Mouse (Mus musculus) MEL (cell line): ENCODE measurements around the gene Ripor2. TPM values are rescaled to one million over a fixed set of nuclear protein-coding genes. Genes with fewer than 3 reads are reported as not detected.

ENCODE experiments used
- DNase-seq: peaks from one replicate; pipeline ENCODE4 v3.0.0; 2011; ENCODE audit warnings: low read depth, low spot score
- H3K27ac ChIP-seq: 2 replicates; pipeline ENCODE4 v1.5.1; 2012; ENCODE audit warnings: low read depth, mild to moderate bottlenecking, control low read depth, low read length, moderate library complexity; ENCODE audit not compliant: control insufficient read depth
- H3K27me3 ChIP-seq, 2 experiments: fragments of 150-350 bp in 1 of 2; sonication (generic) in 1 of 2; 2 replicates each; pipeline ENCODE4 v1.6.1; 2012; ENCODE audit warnings: low read length in 2 of 2, mild to moderate bottlenecking in 2 of 2, improper control_type of control experiment in 1 of 2, moderate library complexity in 1 of 2; ENCODE audit not compliant: insufficient read depth in 2 of 2, control insufficient read depth in 1 of 2
- H3K36me3 ChIP-seq, 2 experiments: 2 replicates each; pipeline ENCODE4 v1.6.1; 2012 to 2014; ENCODE audit warnings: low read length in 2 of 2, improper control_type of control experiment in 1 of 2, inconsistent platforms in 1 of 2, mild to moderate bottlenecking in 1 of 2; ENCODE audit not compliant: insufficient read depth in 2 of 2, control insufficient read depth in 1 of 2
- H3K4me1 ChIP-seq, 2 experiments: fragments of 150-350 bp in 1 of 2; sonication (generic) in 1 of 2; 2 replicates each; pipeline ENCODE4 v1.6.1; 2012; ENCODE audit warnings: low read length in 2 of 2, improper control_type of control experiment in 1 of 2, mild to moderate bottlenecking in 1 of 2; ENCODE audit not compliant: insufficient read depth in 2 of 2, control insufficient read depth in 1 of 2
- H3K4me3 ChIP-seq, 2 experiments: fragments of 150-350 bp in 1 of 2; sonication (generic) in 1 of 2; 2 replicates each; pipeline ENCODE4 v1.5.1; 2012; ENCODE audit warnings: low read depth in 2 of 2, low read length in 2 of 2, mild to moderate bottlenecking in 2 of 2, moderate library complexity in 2 of 2, control low read depth in 1 of 2, improper control_type of control experiment in 1 of 2; ENCODE audit not compliant: control insufficient read depth in 1 of 2, insufficient read depth in 1 of 2
- H3K79me2 ChIP-seq: 2 replicates; pipeline ENCODE4 v1.6.1; 2012; ENCODE audit warnings: mild to moderate bottlenecking, low read length, moderate library complexity; ENCODE audit not compliant: control insufficient read depth, poor library complexity, insufficient read depth
- H3K9ac ChIP-seq: 2 replicates; pipeline ENCODE4 v1.6.1; 2012; ENCODE audit warnings: low read depth, mild to moderate bottlenecking, control low read depth, low read length, moderate library complexity; ENCODE audit not compliant: control insufficient read depth, poor library complexity, severe bottlenecking
- H3K9me3 ChIP-seq: fragments of 150-350 bp; sonication (generic); replicated peaks from 2 replicates; pipeline ENCODE4 v1.6.1; 2012; ENCODE audit warnings: mild to moderate bottlenecking, low read length, improper control_type of control experiment, moderate library complexity; ENCODE audit not compliant: insufficient read depth
- CHD1 ChIP-seq: IDR thresholded peaks from 2 replicates; pipeline ENCODE4 v1.6.1; 2012; ENCODE audit warnings: low read depth, mild to moderate bottlenecking, inconsistent platforms, low read length, improper control_type of control experiment
- CTCF ChIP-seq, 3 experiments: IDR thresholded peaks in 2 of 3; conservative IDR thresholded peaks in 1 of 3; 2 replicates each; pipeline ENCODE4 v1.5.1; 2011 to 2012; ENCODE audit warnings: low read length in 3 of 3, low read depth in 2 of 3, mild to moderate bottlenecking in 2 of 3, improper control_type of control experiment in 1 of 3, inconsistent platforms in 1 of 3, mixed read lengths in 1 of 3, moderate library complexity in 1 of 3; ENCODE audit not compliant: control insufficient read depth in 1 of 3, insufficient read depth in 1 of 3, poor library complexity in 1 of 3, severe bottlenecking in 1 of 3
- GABPA ChIP-seq: IDR thresholded peaks from 2 replicates; pipeline ENCODE4 v1.6.1; 2012; ENCODE audit warnings: low read depth, mild to moderate bottlenecking, inconsistent platforms, low read length, improper control_type of control experiment, moderate library complexity
- GATA1 ChIP-seq: IDR thresholded peaks from 2 replicates; pipeline ENCODE4 v1.6.1; 2011; ENCODE audit warnings: low read depth, low read length, improper control_type of control experiment
- JUND ChIP-seq: IDR thresholded peaks from 2 replicates; pipeline ENCODE4 v1.6.1; 2011; ENCODE audit warnings: low read depth, mild to moderate bottlenecking, improper control_type of control experiment, low read length
- KAT2A ChIP-seq: conservative IDR thresholded peaks from 2 replicates; pipeline ENCODE4 v1.6.1; 2012; ENCODE audit warnings: low read depth, low read length, improper control_type of control experiment, inconsistent platforms
- MAX ChIP-seq: IDR thresholded peaks from 2 replicates; pipeline ENCODE4 v1.6.1; 2011; ENCODE audit warnings: low read length, improper control_type of control experiment
- MAZ ChIP-seq: IDR thresholded peaks from 2 replicates; pipeline ENCODE4 v1.6.1; 2012; ENCODE audit warnings: low read depth, mild to moderate bottlenecking, inconsistent platforms, low read length, improper control_type of control experiment
- MYC ChIP-seq: IDR thresholded peaks from 2 replicates; pipeline ENCODE4 v1.6.1; 2011; ENCODE audit warnings: low read depth, mild to moderate bottlenecking, low read length, improper control_type of control experiment, moderate library complexity
- NELFE ChIP-seq: IDR thresholded peaks from 2 replicates; pipeline ENCODE4 v1.6.1; 2011; ENCODE audit warnings: low read depth, low read length, improper control_type of control experiment
- POLR2A ChIP-seq, 2 experiments: IDR thresholded peaks; 2 replicates each; pipeline ENCODE4 v1.6.1; 2011 to 2012; ENCODE audit warnings: low read length in 2 of 2, mild to moderate bottlenecking in 2 of 2, control low read depth in 1 of 2, improper control_type of control experiment in 1 of 2, low read depth in 1 of 2, moderate library complexity in 1 of 2; ENCODE audit not compliant: control insufficient read depth in 1 of 2, insufficient read depth in 1 of 2, poor library complexity in 1 of 2
- POLR2AphosphoS5 ChIP-seq: IDR thresholded peaks from 2 replicates; pipeline ENCODE4 v1.6.1; 2012; ENCODE audit warnings: low read depth, borderline replicate concordance, mild to moderate bottlenecking, inconsistent platforms, low read length, moderate library complexity, mixed read lengths
- RAD21 ChIP-seq: IDR thresholded peaks from 2 replicates; pipeline ENCODE4 v1.6.1; 2011; ENCODE audit warnings: mild to moderate bottlenecking, low read depth, low read length, improper control_type of control experiment
- TAL1 ChIP-seq: IDR thresholded peaks from 2 replicates; pipeline ENCODE4 v1.6.1; 2012; ENCODE audit warnings: mild to moderate bottlenecking, inconsistent platforms, low read length, moderate library complexity, mixed read lengths
- TBP ChIP-seq: IDR thresholded peaks from 2 replicates; pipeline ENCODE4 v1.8.0; 2011; ENCODE audit warnings: low read depth, low read length, improper control_type of control experiment
- TCF12 ChIP-seq: IDR thresholded peaks from 2 replicates; pipeline ENCODE4 v1.6.1; 2014; ENCODE audit warnings: low read depth, mild to moderate bottlenecking, inconsistent platforms, low read length, improper control_type of control experiment, moderate library complexity
- UBTF ChIP-seq: IDR thresholded peaks from 2 replicates; pipeline ENCODE4 v1.6.1; 2012; ENCODE audit warnings: low read depth, mild to moderate bottlenecking, inconsistent platforms, low read length, improper control_type of control experiment, moderate library complexity, borderline replicate concordance; ENCODE audit not compliant: insufficient read depth
- USF1 ChIP-seq: IDR thresholded peaks from 2 replicates; pipeline ENCODE4 v1.6.1; 2014; ENCODE audit warnings: low read depth, mild to moderate bottlenecking, inconsistent platforms, low read length, improper control_type of control experiment, moderate library complexity
- ZKSCAN1 ChIP-seq: IDR thresholded peaks from 2 replicates; pipeline ENCODE4 v1.6.1; 2012; ENCODE audit warnings: low read depth, mild to moderate bottlenecking, inconsistent platforms, low read length, improper control_type of control experiment, moderate library complexity
- ZNF384 ChIP-seq: IDR thresholded peaks from 2 replicates; pipeline ENCODE4 v1.6.1; 2012; ENCODE audit warnings: low read depth, mild to moderate bottlenecking, inconsistent platforms, low read length, improper control_type of control experiment
- polyA plus RNA-seq, 2 experiments: library from polyadenylated mRNA; stranded (reverse) in 1 of 2; unstranded in 1 of 2; fragments of >175 nt in 1 of 2; fragments of >200 nt in 1 of 2; gene quantifications; 2 replicates each; pipeline versions ENCODE4 v1.2.1 to v1.2.4; 2012; ENCODE audit warnings: low replicate concordance in 2 of 2, low read depth in 1 of 2; ENCODE audit not compliant: insufficient read length in 2 of 2, insufficient read depth in 1 of 2, missing spikeins in 1 of 2
- total RNA-seq: library from RNA; depleted of rRNA; stranded (reverse); fragments of 300-350 nt; gene quantifications from 2 replicates; pipeline ENCODE4 v1.2.3, GENCODE M21; 2012; rRNA removed

Gene Ripor2
- total RNA-seq (13.5 and 13.9 TPM in 2 replicates), polyA plus RNA-seq (10 to 100 TPM in 1 of 2 experiments, not detected in 1; 18.5 TPM)

DNA sequence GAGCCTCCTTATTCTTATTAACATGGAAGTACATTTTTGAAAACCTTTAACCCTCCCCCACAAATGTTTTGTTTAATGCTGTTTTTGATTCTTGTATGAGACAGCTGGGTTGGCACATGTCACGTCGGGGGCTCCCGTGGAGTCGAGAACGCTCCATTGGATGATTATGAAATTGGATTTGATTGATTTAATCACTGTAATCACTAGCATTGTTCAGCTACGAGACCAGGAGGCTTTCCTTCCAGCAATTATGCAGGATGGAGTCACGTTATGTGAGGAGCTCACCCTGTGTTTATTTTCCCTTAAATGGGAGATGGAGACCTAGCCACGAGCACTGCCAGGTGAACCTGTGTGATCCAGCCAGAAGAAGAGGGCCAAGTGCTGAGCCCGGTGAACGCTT, at the start of gene Ripor2:
Gene Ripor2, plus strand, starts transcription at position 357 of the 400 bp plus-strand sequence.
- no peak within 1 kb of the TSS for H3K27ac ChIP-seq

DNA sequence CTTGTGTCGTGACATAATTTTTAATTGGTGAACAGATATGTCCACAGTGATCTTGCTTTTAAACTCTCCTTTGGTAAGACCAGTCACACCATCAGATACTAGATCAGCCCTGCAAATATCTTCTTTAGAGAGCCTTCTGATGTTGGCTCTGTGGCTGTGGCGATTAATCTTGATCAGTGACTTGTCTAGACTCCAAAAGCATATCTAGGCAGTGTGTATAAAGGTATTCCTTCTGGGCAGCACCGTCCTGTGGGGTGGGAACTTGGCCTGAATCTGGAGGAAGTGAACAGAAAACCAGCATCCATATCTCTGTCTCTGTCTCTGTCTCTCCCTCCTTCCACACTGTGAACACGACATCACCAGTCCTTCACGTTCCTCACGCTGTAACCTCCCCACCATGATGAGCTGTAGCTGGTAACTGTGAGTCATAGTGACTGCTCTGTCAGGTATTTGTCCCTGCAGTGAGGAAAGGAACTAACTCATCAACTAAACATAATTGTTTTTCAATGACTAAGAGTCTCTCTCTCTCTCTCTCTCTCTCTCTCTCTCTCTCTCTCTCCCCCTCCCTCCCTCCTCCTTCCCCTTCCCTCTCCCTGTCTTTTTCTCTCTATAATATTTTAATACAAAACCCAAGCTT, 45.3 kb upstream of the Ripor2 start:
- no peak overlapping the region for H3K27ac ChIP-seq
- no peaks in the 10 kb centered on the region for H3K27me3 ChIP-seq
- no peak overlapping the region for H3K9ac ChIP-seq
- H3K4me3 ChIP-seq, result no peak overlapping the region
- H3K4me1 ChIP-seq, result no peaks in the 10 kb centered on the region
- no peaks in the 10 kb centered on the region for H3K9me3 ChIP-seq
- DNase-seq, result no peak
- H3K79me2 ChIP-seq, result 0 out of 2 replicates have a peak, but pooled peaks cover 2% of the 10 kb centered on the region
- TF ChIP-seq JUND (no peak), KAT2A (no peak), ZKSCAN1 (no peak), ZNF384 (no peak), TCF12 (no peak)
- TF ChIP-seq, all 39 proteins: peak for 0
- H3K36me3 ChIP-seq, result peaks cover 0 to 11% of the 10 kb centered on the region in 2 experiments; a peak in 2 of 4 replicates

More for the DNA sequence above, at the start of gene Ripor2:
- H3K27me3 ChIP-seq, result no peaks in the 10 kb centered on the region
- H3K79me2 ChIP-seq, result peaks cover 2% of the 10 kb centered on the region; the same call in 1 of the 2 replicates
- H3K9me3 ChIP-seq, result no peaks in the 10 kb centered on the region
- TF ChIP-seq MAZ (no peak), USF1 (no peak), POLR2A (IDR thresholded peaks at IDR 0.05; ENCODE audit: control insufficient read depth in 1 of 2, insufficient read depth in 1 of 2, low read depth in 1 of 2, low read length in 2 of 2, poor library complexity in 1 of 2) (no peak), RAD21 (no peak), GATA1 (no peak), KAT2A (no peak), POLR2AphosphoS5 (no peak), TBP (no peak), JUND (no peak), CHD1 (no peak), CTCF (IDR thresholded peaks at IDR 0.05 in 2 of 3, conservative IDR thresholded peaks at IDR 0.05 in 1 of 3; ENCODE audit: control insufficient read depth in 1 of 3, insufficient read depth in 1 of 3, low read depth in 2 of 3, low read length in 3 of 3, poor library complexity in 1 of 3, severe bottlenecking in 1 of 3) (no peak), TCF12 (no peak), NELFE (no peak), TAL1 (no peak), MAX (no peak), ZNF384 (no peak), MYC (no peak), GABPA (no peak), UBTF (no peak)
- TF ChIP-seq, all 39 proteins: peak for 0
- DNase-seq, result no peak
- Histone ChIP-seq H3K4me1 (peaks cover 5 to 6% of the 10 kb centered on the region in 2 experiments; a peak in 3 of 4 replicates), H3K9ac (no peak within 1 kb of the TSS), H3K4me3 (no peak within 1 kb of the TSS), H3K36me3 (peaks cover 3 to 8% of the 10 kb centered on the region in 2 experiments; a peak in 3 of 4 replicates)
